Mouse (Mus musculus): ENCODE data around the gene Mbnl1.

GRCm38 (mm10) chr3:60569781-60570180 is 97.2 kb downstream of the Mbnl1 start:
- TF ChIP-seq CTCF (IDR thresholded peaks at IDR 0.05; ENCODE audit: low read depth) (no peak), EP300 (IDR thresholded peaks at IDR 0.05; ENCODE audit: low read depth) (no peak)
